Mouse (Mus musculus) megakaryocyte, adult 5-6 weeks (primary cell): ENCODE data around the gene Tmprss6. TPM values are rescaled to one million over a fixed set of nuclear protein-coding genes. Genes with fewer than 3 reads are reported as not detected.

ENCODE experiments used
- ATAC-seq: 2 replicates; pipeline ENCODE4 v1.8.0; 2016; ENCODE audit warnings: mild to moderate bottlenecking, inconsistent platforms; ENCODE audit not compliant: poor library complexity, severe bottlenecking
- total RNA-seq, 2 experiments: library from RNA; stranded (forward) in 1 of 2; stranded (reverse) in 1 of 2; fragments of 153-499, 151-499 nt in 1 of 2; fragments of 221-1000, 200-1000 nt in 1 of 2; gene quantifications; 2 replicates each; pipeline versions ENCODE4 v1.2.3 to v1.2.4; 2015 to 2017

Tmprss6 gene
- total RNA-seq (2015) (not detected in 2 replicates), total RNA-seq (2017) (not detected in 2 replicates)

GRCm38 (mm10) chr15:78468379-78468937 lies at the start of gene Tmprss6:
Gene Tmprss6 (minus strand): TSS chr15:78468634.
- ATAC-seq: no peak

GRCm38 (mm10) chr15:78518221-78518620 lies 49.8 kb upstream of the Tmprss6 start:
- ATAC-seq: no peak

- peak; percentile 56 for ATAC-seq
These were observed 47.3 kb upstream of the Tmprss6 start for GRCm38 (mm10) chr15:78515759-78516158.

GRCm38 (mm10) chr15:78514393-78515146 lies 46.1 kb upstream of the Tmprss6 start:
- peak; percentile 61 for ATAC-seq

- ATAC-seq: no peak
These were observed 44.6 kb upstream of the Tmprss6 start for GRCm38 (mm10) chr15:78513019-78513418.

GRCm38 (mm10) chr15:78511951-78512350 lies 43.5 kb upstream of the Tmprss6 start:
- ATAC-seq: 0 out of 2 replicates have a peak, but pooled peaks have one; percentile 12

- no peak for ATAC-seq
These were observed 42.3 kb upstream of the Tmprss6 start for GRCm38 (mm10) chr15:78510736-78511135.

- ATAC-seq: 0 out of 2 replicates have a peak, but pooled peaks have one; percentile 11
These were observed 41.7 kb upstream of the Tmprss6 start for GRCm38 (mm10) chr15:78510121-78510576.

GRCm38 (mm10) chr15:78509297-78509899 lies 41.0 kb upstream of the Tmprss6 start:
- no peak for ATAC-seq

- no peak for ATAC-seq
These were observed 40.0 kb upstream of the Tmprss6 start for GRCm38 (mm10) chr15:78508443-78508842.

- ATAC-seq: no peak
These were observed 37.1 kb upstream of the Tmprss6 start for GRCm38 (mm10) chr15:78505541-78505940.

- no peak for ATAC-seq
These were observed 36.4 kb upstream of the Tmprss6 start for GRCm38 (mm10) chr15:78504816-78505215.

GRCm38 (mm10) chr15:78504013-78504412 lies 35.6 kb upstream of the Tmprss6 start:
- ATAC-seq: no peak

GRCm38 (mm10) chr15:78502437-78503132 lies 34.2 kb upstream of the Tmprss6 start:
- ATAC-seq: no peak

GRCm38 (mm10) chr15:78494968-78495406 lies 26.6 kb upstream of the Tmprss6 start, which contains the start of gene Il2rb:
Gene Il2rb (minus strand): TSS chr15:78495271.
- peak; percentile 71 for ATAC-seq

- ATAC-seq: peak; percentile 32
These were observed 25.1 kb upstream of the Tmprss6 start for GRCm38 (mm10) chr15:78493401-78494010.

GRCm38 (mm10) chr15:78491301-78491700 lies 22.9 kb upstream of the Tmprss6 start:
- no peak for ATAC-seq

- no peak for ATAC-seq
These were observed 21.5 kb upstream of the Tmprss6 start for GRCm38 (mm10) chr15:78489906-78490305.

- ATAC-seq: no peak
These were observed 20.8 kb upstream of the Tmprss6 start for GRCm38 (mm10) chr15:78489248-78489647.

- ATAC-seq: no peak
These were observed 18.6 kb upstream of the Tmprss6 start for GRCm38 (mm10) chr15:78487066-78487465.

GRCm38 (mm10) chr15:78486564-78486963 lies 18.1 kb upstream of the Tmprss6 start:
- ATAC-seq: no peak
